Mouse (Mus musculus): Measurements from ENCODE around the gene Creb3l4.

- TF ChIP-seq CTCF (IDR thresholded peaks at IDR 0.05 in 2 of 3, conservative IDR thresholded peaks at IDR 0.05 in 1 of 3; ENCODE audit: control insufficient read depth in 1 of 3, insufficient read depth in 1 of 3, low read depth in 2 of 3, low read length in 3 of 3, poor library complexity in 1 of 3, severe bottlenecking in 1 of 3) (no peak), TAL1 (IDR thresholded peaks at IDR 0.05; ENCODE audit: low read length) (no peak), TBP (IDR thresholded peaks at IDR 0.05; ENCODE audit: low read depth, low read length) (no peak)
Observed at GRCm38 (mm10) chr3:90202884-90203283, 40.4 kb downstream of the Creb3l4 start.
